Mouse (Mus musculus) C2C12 (cell line): ENCODE measurements around the gene Strn4.

Source experiments
- CEBPB ChIP-seq: IDR thresholded peaks from one replicate; pipeline ENCODE4 v1.6.1; 2011; ENCODE audit warnings: low read depth, mild to moderate bottlenecking, control low read depth, moderate library complexity
- CTCF ChIP-seq: IDR thresholded peaks from one replicate; pipeline ENCODE4 v1.5.1; 2011; ENCODE audit not compliant: control insufficient read depth, insufficient read depth, insufficient read length
- FOSL1 ChIP-seq: IDR thresholded peaks from one replicate; pipeline ENCODE4 v1.8.0; 2011; ENCODE audit warnings: mild to moderate bottlenecking, low read length; ENCODE audit not compliant: poor library complexity, insufficient read depth, severe bottlenecking
- MAX ChIP-seq: IDR thresholded peaks from one replicate; pipeline ENCODE4 v1.6.1; 2011; ENCODE audit warnings: mild to moderate bottlenecking, control low read depth
- MYOG ChIP-seq: IDR thresholded peaks from one replicate; pipeline ENCODE4 v1.6.1; 2011; ENCODE audit not compliant: control insufficient read depth, insufficient read length; ENCODE audit errors: extremely low read depth
- USF1 ChIP-seq: IDR thresholded peaks from one replicate; pipeline ENCODE4 v1.6.1; 2011; ENCODE audit warnings: low read depth, mild to moderate bottlenecking, control low read depth, moderate library complexity

DNA sequence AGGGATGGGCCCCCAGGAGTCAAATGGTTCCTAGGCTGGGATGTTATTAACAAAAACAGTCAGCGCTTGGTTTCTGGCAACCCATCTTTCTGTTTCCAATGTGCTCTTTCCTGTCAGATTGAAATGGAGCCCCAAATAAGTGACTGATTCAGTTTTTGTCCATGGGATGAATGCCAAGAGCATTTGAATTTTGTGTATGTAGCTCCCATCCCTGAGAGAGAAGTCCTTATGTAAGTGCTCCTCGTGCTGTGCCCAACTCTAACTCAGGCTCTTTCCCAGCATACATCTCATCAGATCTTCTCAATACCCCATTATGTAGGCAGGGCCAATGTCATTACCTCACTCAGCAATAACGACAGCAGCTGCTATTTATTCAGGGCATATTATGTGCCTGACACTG lies 2.0 kb downstream of the Strn4 start:
- TF ChIP-seq CTCF (no peak), USF1 (no peak), MYOG (no peak), FOSL1 (no peak), MAX (no peak), CEBPB (no peak)
